Mouse (Mus musculus) Patski (cell line): ENCODE data around the gene Crk. TPM values are rescaled to one million over a fixed set of nuclear protein-coding genes. Genes with fewer than 3 reads are reported as not detected.

Experiments used
- ATAC-seq: fragments of 100-300 bp; one replicate; pipeline ENCODE4 v1.8.0; 2021
- CTCF ChIA-PET: fragments of 350-600 bp; sonication (Branson Sonifier 250); formaldehyde crosslinking; loops from one replicate; lab custom pipeline; 2022; ENCODE audit warnings: inconsistent platforms; lab: Charles Lee
- POLR2A ChIA-PET: fragments of 350-600 bp; sonication (Branson Sonifier 250); formaldehyde crosslinking; loops from one replicate; lab custom pipeline; 2022; ENCODE audit warnings: antibody characterized with exemption, inconsistent platforms; lab: Charles Lee
- DNase-seq: peaks from one replicate; pipeline ENCODE4 v3.0.0-alpha.2; 2011; ENCODE audit warnings: low read depth, low spot score
- H3K27me3 ChIP-seq: fragments of 371-371 bp; one replicate; pipeline ENCODE4 v1.5.1; 2021
- CTCF ChIP-seq: fragments of 100-300 bp; IDR thresholded peaks from one replicate; pipeline ENCODE4 v1.5.1; 2021
- in situ Hi-C: fragments of 300-500 bp; cut with MboI; formaldehyde crosslinking; loops from 3 replicates; pipeline ENCODE4 v1.11.1; 2018; ENCODE audit warnings: low pct_unique_long_range_greater_than_20kb, mixed read lengths
- polyA plus RNA-seq: library from polyadenylated mRNA; unstranded; gene quantifications from one replicate; pipeline ENCODE4 v1.2.3, GENCODE M21; 2021

Crk gene
- 116 TPM for polyA plus RNA-seq

DNA sequence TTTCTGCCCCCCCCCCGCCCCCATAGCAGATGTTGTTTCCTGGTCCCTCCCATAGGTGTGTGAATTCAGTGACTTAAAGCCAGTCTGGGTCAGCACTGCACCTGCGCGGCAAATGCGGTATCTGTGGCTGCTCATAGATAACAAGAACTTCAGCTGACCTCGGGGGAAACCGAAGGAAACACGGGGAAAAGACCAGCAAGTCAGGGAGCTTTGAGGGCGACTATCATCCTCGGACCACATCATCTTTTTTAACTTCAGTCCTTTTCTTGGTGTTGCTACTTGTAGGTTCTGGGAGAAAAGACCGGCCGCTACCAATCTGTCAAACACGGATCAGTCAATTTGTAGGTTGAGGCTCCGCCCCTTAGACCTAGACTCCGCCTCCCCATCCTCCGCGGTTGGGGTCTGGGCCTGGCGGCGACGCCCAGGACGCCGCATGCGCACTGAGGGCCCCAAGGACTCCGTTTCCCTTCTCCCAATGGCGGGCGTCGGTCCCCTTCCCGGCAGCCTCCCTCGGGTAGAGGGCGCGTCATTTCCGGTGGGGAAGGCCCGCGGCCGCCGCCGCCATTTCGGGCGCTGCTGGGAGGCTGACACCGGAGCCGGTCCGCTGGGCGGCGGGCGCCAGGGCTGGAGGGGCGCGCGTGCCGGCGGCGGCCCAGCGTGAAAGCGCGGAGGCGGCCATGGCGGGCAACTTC, at the start of gene Crk:
TSS of gene Crk (plus strand) at position 513 of the 692 bp plus-strand sequence.
- ATAC-seq (peak; percentile 87), DNase-seq (peak; percentile 81)
- POLR2A ChIA-PET = interaction anchor here (0.9 to 1.5 kb wide), 3 partner anchors 21 to 50 kb away, joined by 3 to 5 read pairs (median 3); no protein-coding TSS in a partner anchor
- CTCF ChIA-PET = no interaction called here
- TF ChIP-seq CTCF = no peak
- no peaks in the 10 kb centered on the region for H3K27me3 ChIP-seq
- in situ Hi-C loops = no loop called here

DNA sequence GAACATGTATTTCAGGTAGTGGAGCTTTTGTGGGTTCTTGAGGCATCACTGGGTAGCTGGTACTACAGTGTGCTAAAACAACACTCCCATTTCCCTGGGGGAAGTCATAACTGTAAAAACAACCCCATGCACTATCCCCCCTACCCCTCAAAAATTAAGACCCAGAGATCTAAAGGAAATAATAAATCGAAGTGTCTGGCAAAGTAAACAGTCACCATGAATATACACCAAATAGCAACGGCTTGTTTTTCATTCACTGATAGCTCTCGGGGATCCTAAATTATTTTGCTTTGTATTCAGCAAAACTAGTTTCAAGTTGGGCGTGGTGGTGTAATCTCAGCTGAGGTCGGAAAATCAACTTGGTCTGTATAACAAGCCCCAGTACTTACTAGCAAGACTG, 49.0 kb upstream of the Crk start:
- CTCF ChIA-PET = interaction anchor here (0.7 to 2.2 kb wide), 2 partner anchors 22 to 26 kb away, joined by 3 to 7 read pairs; no protein-coding TSS in a partner anchor
- TF ChIP-seq CTCF = no peak
- POLR2A ChIA-PET = no interaction called here
- no peaks in the 10 kb centered on the region for H3K27me3 ChIP-seq
- DNase-seq = no peak
- in situ Hi-C loops = no loop called here
- no peak for ATAC-seq

DNA sequence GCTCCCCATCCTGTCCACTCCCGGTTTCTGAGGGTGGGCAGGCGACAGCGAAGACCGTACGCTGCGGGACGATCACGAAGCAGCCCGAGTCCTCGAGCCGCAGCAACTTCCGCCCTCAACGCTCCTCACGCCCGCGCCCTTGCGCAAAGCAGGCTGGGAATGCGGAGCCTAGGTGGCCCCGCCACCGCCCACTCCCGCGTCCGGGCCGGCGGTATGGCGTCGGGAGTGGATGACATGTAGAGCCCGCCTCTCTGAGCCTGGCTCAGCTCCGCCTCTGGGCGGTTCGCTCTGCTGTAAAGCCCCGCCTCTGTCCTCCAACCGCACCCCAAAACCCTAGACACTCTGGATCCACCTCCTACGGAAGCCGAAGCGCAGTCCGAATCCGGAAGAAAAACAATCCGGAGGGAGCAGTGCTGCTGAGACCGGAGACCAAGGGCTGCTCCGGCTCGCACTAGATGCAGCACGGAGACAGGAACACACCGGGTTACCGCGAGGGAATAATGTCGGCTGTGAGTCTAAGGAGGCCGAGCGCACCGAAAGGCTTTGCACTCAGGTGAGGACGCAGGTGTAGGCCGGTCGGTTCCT, 48.3 kb upstream of the Crk start, which contains the start of gene Inpp5k:
TSS of gene Inpp5k (plus strand) at position 344 of the 585 bp plus-strand sequence.
- DNase-seq = peak; percentile 89
- POLR2A ChIA-PET = no interaction called here
- ATAC-seq = peak; percentile 93
- in situ Hi-C loops = no loop called here
- H3K27me3 ChIP-seq = no peaks in the 10 kb centered on the region
- no peak for TF ChIP-seq CTCF
- CTCF ChIA-PET = interaction anchor here (2.2 kb wide), 1 partner anchor 21 kb away, joined by 7 read pairs; no protein-coding TSS in a partner anchor

DNA sequence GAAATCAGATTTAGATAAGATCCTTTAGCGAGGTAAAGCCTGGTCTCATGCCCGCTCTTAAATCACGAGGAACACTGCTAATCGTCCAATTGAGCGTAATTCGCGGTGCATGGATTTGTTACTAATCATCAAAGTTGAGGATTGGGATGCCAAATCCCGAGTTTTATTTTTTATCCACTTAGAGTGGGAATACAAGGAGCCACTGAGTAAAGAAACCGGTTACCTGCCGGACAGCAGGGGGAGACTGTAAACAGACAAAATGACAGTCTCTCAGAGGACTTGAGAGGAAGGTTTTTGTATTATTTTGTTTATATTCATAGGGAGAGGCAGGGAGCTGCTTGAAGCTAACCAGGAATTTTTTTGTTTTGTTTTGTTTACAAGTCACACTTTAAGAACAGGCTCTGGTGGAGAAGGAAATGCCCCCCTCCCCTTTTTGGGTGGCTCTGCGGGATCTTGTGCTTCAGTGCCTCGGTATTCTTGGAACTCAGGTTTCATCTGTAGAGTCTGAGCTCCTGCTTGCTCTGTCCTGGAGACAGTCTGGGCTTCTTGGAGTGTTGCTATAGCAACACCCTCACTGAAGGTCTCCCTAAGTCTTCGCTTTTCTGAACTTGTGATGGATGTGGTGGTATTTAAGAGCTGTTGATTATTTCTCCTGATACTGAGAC, 47.4 kb upstream of the Crk start:
- no peak for ATAC-seq

DNA sequence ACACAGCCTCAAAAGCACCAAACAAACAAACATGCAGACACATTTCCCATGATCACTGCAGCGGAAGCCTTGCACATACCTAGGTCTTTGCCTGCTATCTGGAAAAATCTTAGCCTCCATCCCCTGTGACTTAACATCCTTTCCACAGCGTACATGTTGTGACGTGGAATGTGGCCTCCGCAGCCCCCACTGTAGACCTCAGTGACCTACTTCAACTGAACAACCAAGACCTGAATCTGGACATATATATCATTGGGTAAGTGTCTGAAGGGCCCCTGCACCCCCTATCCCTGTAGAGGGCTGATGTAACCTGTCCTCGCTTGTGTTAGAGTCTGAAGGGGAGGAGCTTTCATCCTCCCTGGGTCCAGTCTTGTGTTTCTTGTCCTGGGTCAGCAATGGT, 46.1 kb upstream of the Crk start:
- no peak for ATAC-seq
- CTCF ChIA-PET = interaction anchor here (1.2 to 2.2 kb wide), 7 partner anchors 8 to 53 kb away, joined by 3 to 9 read pairs (median 5); partner anchors contain the start of gene Myo1c
- no peak for DNase-seq
- POLR2A ChIA-PET = interaction anchor here (1.1 to 1.9 kb wide), 2 partner anchors 11 to 18 kb away, joined by 3 to 5 read pairs; partner anchors contain the start of gene Myo1c
- no peak for TF ChIP-seq CTCF
- in situ Hi-C loops = no loop called here
- no peaks in the 10 kb centered on the region for H3K27me3 ChIP-seq

More for the DNA sequence above, 47.4 kb upstream of the Crk start:
- CTCF ChIA-PET = interaction anchor here (0.6 to 2.2 kb wide), 13 partner anchors 10 to 116 kb away, joined by 3 to 9 read pairs (median 4); partner anchors contain the start of gene Myo1c
- POLR2A ChIA-PET = interaction anchor here (1.1 kb wide), 1 partner anchor 19 kb away, joined by 3 read pairs; the partner anchor contains the start of gene Myo1c
- DNase-seq = no peak
- H3K27me3 ChIP-seq = no peaks in the 10 kb centered on the region
- in situ Hi-C loops = no loop called here
- no peak for TF ChIP-seq CTCF

DNA sequence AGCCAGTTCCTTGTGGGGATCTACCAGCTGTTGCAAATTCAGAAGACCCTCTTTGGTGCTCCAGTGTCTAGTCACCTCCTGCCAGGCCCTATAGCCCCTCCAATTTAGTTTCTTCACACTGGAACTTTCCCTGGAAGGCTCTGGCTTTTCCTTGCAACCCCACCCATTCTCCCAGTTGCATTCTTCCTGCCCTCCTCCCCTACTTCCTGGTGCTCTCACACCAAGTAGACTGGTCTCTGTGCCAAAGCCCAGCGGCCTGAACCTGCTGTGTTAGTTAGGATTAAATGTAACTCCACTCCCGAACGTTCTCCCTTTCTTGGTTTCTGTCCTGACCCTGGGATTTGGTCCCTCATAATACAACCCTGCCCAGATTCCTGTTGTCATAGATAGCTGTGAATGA, 44.3 kb upstream of the Crk start:
- no peak for ATAC-seq
- DNase-seq = no peak
- no peaks in the 10 kb centered on the region for H3K27me3 ChIP-seq
- ChIA-PET CTCF (interaction anchor here (1.1 kb wide), 1 partner anchor 11 kb away, joined by 3 read pairs; no protein-coding TSS in a partner anchor), POLR2A (interaction anchor here (1.9 kb wide), 1 partner anchor 9 kb away, joined by 5 read pairs; no protein-coding TSS in a partner anchor)
- TF ChIP-seq CTCF = no peak
- in situ Hi-C loops = no loop called here

DNA sequence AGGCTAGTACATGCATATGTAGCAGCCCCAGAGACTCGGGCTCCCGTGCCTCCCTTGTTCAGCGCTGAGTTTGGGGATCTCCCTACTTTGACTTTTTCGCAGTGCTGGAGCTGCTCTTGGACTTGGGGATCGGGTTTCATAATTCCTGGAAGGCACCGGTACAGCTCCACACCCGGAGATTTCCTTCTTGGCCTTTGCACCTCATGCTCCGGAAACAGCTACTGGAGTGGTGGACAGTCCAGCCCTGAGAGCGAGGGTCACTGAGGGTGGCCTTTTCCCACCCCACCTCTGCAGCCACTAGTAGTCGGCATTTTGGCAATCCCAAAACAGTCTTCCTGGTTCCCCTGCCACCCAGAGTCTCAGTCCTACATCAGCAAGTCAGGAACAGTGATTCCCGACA, 43.7 kb upstream of the Crk start:
- no peak for DNase-seq
- no peaks in the 10 kb centered on the region for H3K27me3 ChIP-seq

DNA sequence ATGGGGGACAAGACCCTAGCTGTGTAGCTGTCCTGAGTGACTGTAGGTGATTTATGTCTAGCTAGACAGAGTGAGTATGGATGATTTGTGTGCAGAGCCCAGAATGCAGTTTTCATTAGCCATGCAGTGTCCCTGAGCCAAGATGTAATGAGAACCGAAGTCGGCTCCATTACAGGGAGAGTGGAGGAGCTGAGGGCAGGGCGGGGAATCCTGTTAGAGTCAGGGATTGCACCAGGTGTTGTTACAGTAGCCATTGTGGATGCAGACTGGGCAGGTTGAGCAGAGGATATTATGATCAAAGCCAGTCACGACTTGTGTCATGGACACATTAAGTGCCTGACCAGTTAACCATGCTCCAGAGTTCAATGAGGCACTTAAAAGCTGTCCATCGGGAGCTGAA, 35.7 kb upstream of the Crk start:
- TF ChIP-seq CTCF = no peak
- no peaks in the 10 kb centered on the region for H3K27me3 ChIP-seq
- no peak for DNase-seq
- POLR2A ChIA-PET = no interaction called here
- ATAC-seq = no peak
- CTCF ChIA-PET = interaction anchor here (1.6 kb wide), 1 partner anchor 11 kb away, joined by 9 read pairs; no protein-coding TSS in a partner anchor
- in situ Hi-C loops = no loop called here

More for the DNA sequence above, 43.7 kb upstream of the Crk start:
- ATAC-seq = no peak
- in situ Hi-C loops = no loop called here
- ChIA-PET POLR2A (no interaction called here), CTCF (interaction anchor here (1.1 kb wide), 1 partner anchor 11 kb away, joined by 3 read pairs; no protein-coding TSS in a partner anchor)
- no peak for TF ChIP-seq CTCF

DNA sequence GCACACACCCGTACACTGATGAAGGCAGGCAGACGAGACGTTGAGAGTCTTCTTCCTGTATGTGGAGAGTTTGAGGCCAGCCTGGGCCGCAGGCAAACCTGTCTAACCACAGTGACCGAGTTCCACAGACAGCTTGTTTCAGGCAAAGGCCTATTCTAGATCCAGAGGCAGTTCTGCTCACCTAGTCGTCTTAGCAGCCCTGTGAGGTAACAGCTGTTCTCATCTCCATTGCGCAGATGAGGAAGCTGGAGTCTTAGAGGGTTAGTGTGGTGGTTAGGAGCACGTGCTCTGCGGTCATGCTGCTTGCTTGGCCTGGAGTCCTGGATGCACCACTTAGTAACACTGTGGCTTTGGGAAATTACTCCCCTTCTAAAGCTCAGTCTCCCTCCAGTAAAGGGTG, 34.4 kb upstream of the Crk start:
- no peaks in the 10 kb centered on the region for H3K27me3 ChIP-seq
- no peak for TF ChIP-seq CTCF
- in situ Hi-C loops = no loop called here
- CTCF ChIA-PET = interaction anchor here (2.1 kb wide), 1 partner anchor 13 kb away, joined by 8 read pairs; no protein-coding TSS in a partner anchor
- POLR2A ChIA-PET = interaction anchor here (1.1 kb wide), 1 partner anchor 11 kb away, joined by 5 read pairs; no protein-coding TSS in a partner anchor
- no peak for ATAC-seq
- no peak for DNase-seq

DNA sequence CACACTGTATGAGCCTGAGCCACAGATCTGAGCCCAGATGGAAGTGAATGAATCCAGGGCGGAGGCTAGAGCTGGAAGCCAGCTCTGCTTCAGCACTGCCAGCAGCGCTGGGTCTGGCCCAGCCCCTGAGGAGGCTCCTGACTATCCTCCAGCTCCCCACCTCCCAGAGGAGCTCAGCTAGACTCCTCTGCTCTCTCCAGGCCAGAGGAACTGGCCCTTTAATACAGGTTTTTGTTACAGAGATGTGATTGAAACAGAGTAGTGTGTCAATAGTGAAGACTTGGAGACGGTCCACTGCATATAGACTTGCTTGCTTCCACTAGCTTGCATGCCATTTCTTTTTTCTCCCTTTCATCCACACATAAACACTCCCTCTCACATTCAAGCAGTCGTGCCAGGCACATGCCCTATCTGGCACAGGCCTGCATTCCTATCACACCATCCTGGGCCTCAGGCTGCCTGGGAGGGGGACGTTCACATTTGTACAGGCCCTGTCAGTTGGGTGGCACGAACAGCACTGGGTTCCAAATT, 31.3 kb upstream of the Crk start:
- ChIA-PET POLR2A (no interaction called here), CTCF (interaction anchor here (1.2 kb wide), 1 partner anchor 16 kb away, joined by 3 read pairs; no protein-coding TSS in a partner anchor)
- in situ Hi-C loops = no loop called here
- no peak for TF ChIP-seq CTCF
- DNase-seq (no peak), ATAC-seq (no peak)
- no peaks in the 10 kb centered on the region for H3K27me3 ChIP-seq
